Mouse (Mus musculus) neutrophil, adult 5-6 weeks (primary cell): ENCODE data around the gene Scn5a. TPM values are rescaled to one million over a fixed set of nuclear protein-coding genes. Genes with fewer than 3 reads are reported as not detected.

ENCODE experiments used
- total RNA-seq: library from RNA; stranded (forward); fragments of 200-1000 nt; gene quantifications from 2 replicates; pipeline ENCODE4 v1.2.3, GENCODE M21; 2017

Gene Scn5a
- total RNA-seq, 1 experiment from 2014 or later: not detected

Other genes starting within 250 kb of the Scn5a start
- 66.7 and 68.1 TPM in 2 replicates for gene Acaa1a, start 239.3 kb downstream of the Scn5a start, total RNA-seq
- gene Myd88, start 237.6 kb downstream of the Scn5a start, total RNA-seq: 150 and 157 TPM in 2 replicates
- gene Xylb, start 221.6 kb downstream of the Scn5a start, total RNA-seq: 0.12 and 0.61 TPM in 2 replicates
- gene Slc22a14, start 213.5 kb downstream of the Scn5a start, total RNA-seq: not detected in 2 replicates
- not detected in 2 replicates for gene Acvr2b, start 176.9 kb downstream of the Scn5a start, total RNA-seq
- 3.3 and 3.9 TPM in 2 replicates for gene Exog, start 134.1 kb downstream of the Scn5a start, total RNA-seq
- not detected in 2 replicates for gene Scn10a, start 140.3 kb upstream of the Scn5a start, total RNA-seq
- gene Scn11a, start 246.4 kb upstream of the Scn5a start, total RNA-seq: not detected in 2 replicates